Mouse (Mus musculus): Measurements from ENCODE around the gene 4931409K22Rik.

4931409K22Rik gene

DNA sequence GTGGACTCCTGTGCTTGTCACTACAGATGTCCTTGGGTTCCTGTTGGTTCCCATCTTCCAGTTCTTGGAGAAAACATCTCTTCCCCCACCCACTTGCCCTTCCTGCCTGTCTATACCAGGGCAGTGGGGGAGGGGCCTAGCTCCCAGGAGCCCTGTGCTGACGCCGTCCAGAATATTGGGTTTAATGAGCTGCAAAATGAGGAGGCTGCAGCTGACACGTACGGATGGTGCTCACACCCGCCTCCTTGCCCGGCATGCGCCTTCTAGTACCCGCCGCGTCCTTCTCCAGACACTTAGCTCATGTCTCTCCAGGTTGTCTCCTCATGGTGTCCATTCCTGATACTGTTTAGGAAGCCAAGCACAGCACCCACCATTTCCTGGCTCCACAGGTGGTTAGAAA is 57.5 kb downstream of the 4931409K22Rik start:
- DNase-seq (ENCODE audit: low spot score in 2 of 2): no peak

GRCm38 (mm10) chr5:24497526-24497925 is 59.1 kb downstream of the 4931409K22Rik start:
- no peak for DNase-seq (ENCODE audit: low spot score in 2 of 2)

GRCm38 (mm10) chr5:24496756-24497155 is 59.9 kb downstream of the 4931409K22Rik start:
- DNase-seq (ENCODE audit: low spot score in 2 of 2): no peak

- DNase-seq (ENCODE audit: low spot score in 2 of 2): no peak
These were observed 61.6 kb downstream of the 4931409K22Rik start for GRCm38 (mm10) chr5:24495019-24495418.
